Mouse (Mus musculus) midbrain, embryonic 15.5 days (tissue): Measurements from ENCODE around the gene Pon3. TPM values are rescaled to one million over a fixed set of nuclear protein-coding genes. Genes with fewer than 3 reads are reported as not detected.

Experiments
- ATAC-seq: fragments of 200-750 bp; cut with Nextera tagmentation; replicated peaks from 2 replicates; pipeline ENCODE4 v1.8.0; 2017; ENCODE audit warnings: moderate TSS enrichment
- H3K27ac ChIP-seq: fragments of 300-500 bp; sonication (generic); 2 replicates; pipeline ENCODE4 v1.5.1; 2015; ENCODE audit warnings: mild to moderate bottlenecking, inconsistent platforms
- H3K27me3 ChIP-seq: fragments of 300-500 bp; sonication (generic); replicated peaks from 2 replicates; pipeline ENCODE4 v1.6.1; 2015; ENCODE audit warnings: inconsistent platforms
- H3K36me3 ChIP-seq: fragments of 300-500 bp; sonication (generic); replicated peaks from 2 replicates; pipeline ENCODE4 v1.6.1; 2015; ENCODE audit warnings: inconsistent platforms
- H3K4me1 ChIP-seq: fragments of 300-500 bp; sonication (generic); 2 replicates; pipeline ENCODE4 v1.6.1; 2015; ENCODE audit warnings: inconsistent platforms
- H3K4me2 ChIP-seq: fragments of 300-500 bp; sonication (generic); 2 replicates; pipeline ENCODE4 v1.6.1; 2015; ENCODE audit warnings: inconsistent platforms, mild to moderate bottlenecking, moderate library complexity
- H3K4me3 ChIP-seq: fragments of 300-500 bp; sonication (generic); 2 replicates; pipeline ENCODE4 v1.5.1; 2015; ENCODE audit warnings: mild to moderate bottlenecking, inconsistent platforms
- H3K9ac ChIP-seq: fragments of 300-500 bp; sonication (generic); 2 replicates; pipeline ENCODE4 v1.6.1; 2015; ENCODE audit warnings: mild to moderate bottlenecking, inconsistent platforms
- H3K9me3 ChIP-seq: fragments of 300-500 bp; sonication (generic); 2 replicates; pipeline ENCODE4 v1.6.1; 2016; ENCODE audit warnings: inconsistent platforms
- WGBS: fragments of 180-500 bp; shearing (Covaris S2); methylation state at CpG from one replicate; pipeline ENCODE4 v1.1.7; 2015; ENCODE audit warnings: mixed read lengths; 5-methylcytosine and 5-hydroxymethylcytosine counted together
- polyA plus RNA-seq: library from polyadenylated mRNA; unstranded; fragments of >200 nt; fragmentation: Nextera tagmentation; extraction: Ambion mirVana; gene quantifications from 2 replicates; pipeline ENCODE4 v1.2.1, GENCODE M21; 2015

The Pon3 gene
- polyA plus RNA-seq, 1 experiment from 2014 or later = 4.6 TPM

GRCm38 (mm10) chr6:5171418-5171817 lies 84.7 kb downstream of the Pon3 start:
- H3K4me3 ChIP-seq = no peak overlapping the region
- WGBS = 89% methylated on average over 4 of the region's 4 CpGs
- ATAC-seq = no peak
- H3K36me3 ChIP-seq = no peaks in the 10 kb centered on the region
- no peak overlapping the region for H3K9ac ChIP-seq
- no peaks in the 10 kb centered on the region for H3K27me3 ChIP-seq
- no peak overlapping the region for H3K27ac ChIP-seq
- H3K4me2 ChIP-seq = no peak overlapping the region
- no peaks in the 10 kb centered on the region for H3K9me3 ChIP-seq
- H3K4me1 ChIP-seq = peaks cover 8% of the 10 kb centered on the region; the same call in 1 of the 2 replicates

Other genes starting within 250 kb of the Pon3 start
- gene Pon1, start 62.3 kb downstream of the Pon3 start, polyA plus RNA-seq = 0.15 and 0.18 TPM in 2 replicates
- 23.0 and 23.8 TPM in 2 replicates for gene Pon2, start 42.2 kb upstream of the Pon3 start, polyA plus RNA-seq
- 17.5 and 17.6 TPM in 2 replicates for gene Asb4, start 127.1 kb upstream of the Pon3 start, polyA plus RNA-seq
- gene Pdk4, start 240.0 kb upstream of the Pon3 start, polyA plus RNA-seq = 1.1 and 1.7 TPM in 2 replicates